Mouse (Mus musculus) bone marrow macrophage, adult 2 months (primary cell): Measurements from ENCODE around the gene Lzts2.

Source experiments
- CTCF ChIP-seq: IDR thresholded peaks from 2 replicates; pipeline ENCODE4 v1.5.1; 2012; ENCODE audit warnings: low read depth, mild to moderate bottlenecking, low read length, moderate library complexity
- POLR2A ChIP-seq: IDR thresholded peaks from 2 replicates; pipeline ENCODE4 v1.6.1; 2012; ENCODE audit warnings: mild to moderate bottlenecking, low read depth, low read length, borderline replicate concordance

DNA sequence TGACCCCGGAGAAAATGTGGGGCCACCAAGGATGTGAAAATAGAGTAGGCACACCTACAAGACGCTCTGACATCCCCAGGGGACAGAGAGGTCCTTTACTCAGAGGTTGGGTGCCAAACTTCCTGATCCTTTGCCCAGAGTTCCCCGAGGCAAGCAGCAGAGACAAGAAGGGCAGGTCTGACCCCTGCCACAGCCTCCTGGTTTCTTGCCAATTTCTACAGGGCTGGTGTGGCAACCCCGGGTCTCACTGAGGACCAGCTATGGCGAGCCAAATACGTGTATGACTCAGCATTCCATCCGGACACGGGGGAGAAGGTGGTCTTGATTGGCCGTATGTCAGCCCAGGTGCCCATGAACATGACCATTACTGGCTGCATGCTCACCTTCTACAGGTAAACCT is 35.3 kb downstream of the Lzts2 start:
- no peak for TF ChIP-seq CTCF
- TF ChIP-seq POLR2A = no peak
